Mouse (Mus musculus): Measurements from ENCODE around the gene Hif3a. TPM values are rescaled to one million over a fixed set of nuclear protein-coding genes. Genes with fewer than 3 reads are reported as not detected.

The Hif3a gene
- polyA plus RNA-seq, 1 experiment from 2014 or later: 3.9 TPM

- Histone ChIP-seq H3K4me3 (ENCODE audit: low read depth, low read length) (no peak overlapping the region), H3K9me3 (ENCODE audit: low read length) (no peaks in the 10 kb centered on the region), H3K9ac (replicated peaks) (no peak overlapping the region), H3K4me2 (ENCODE audit: low read depth, low read length) (no peak overlapping the region), H3K4me1 (ENCODE audit: insufficient read depth) (no peaks in the 10 kb centered on the region), H3K27me3 (ENCODE audit: insufficient read depth, low read length) (no peaks in the 10 kb centered on the region), H3K27ac (ENCODE audit: low read depth) (no peak overlapping the region), H3K36me3 (replicated peaks; ENCODE audit: insufficient read depth, low read length) (peaks cover 87% of the 10 kb centered on the region)
- DNase-seq (no peak), ATAC-seq (no peak)
- WGBS (ENCODE audit: insufficient replicate concordance): 86% methylated on average over 7 of the region's 7 CpGs
- TF ChIP-seq CTCF (IDR thresholded peaks at IDR 0.05; ENCODE audit: low read depth) (no peak), EP300 (IDR thresholded peaks at IDR 0.05; ENCODE audit: low read depth) (no peak)
These were observed 22.9 kb downstream of the Hif3a start for GRCm38 (mm10) chr7:17039373-17039772.

DNA sequence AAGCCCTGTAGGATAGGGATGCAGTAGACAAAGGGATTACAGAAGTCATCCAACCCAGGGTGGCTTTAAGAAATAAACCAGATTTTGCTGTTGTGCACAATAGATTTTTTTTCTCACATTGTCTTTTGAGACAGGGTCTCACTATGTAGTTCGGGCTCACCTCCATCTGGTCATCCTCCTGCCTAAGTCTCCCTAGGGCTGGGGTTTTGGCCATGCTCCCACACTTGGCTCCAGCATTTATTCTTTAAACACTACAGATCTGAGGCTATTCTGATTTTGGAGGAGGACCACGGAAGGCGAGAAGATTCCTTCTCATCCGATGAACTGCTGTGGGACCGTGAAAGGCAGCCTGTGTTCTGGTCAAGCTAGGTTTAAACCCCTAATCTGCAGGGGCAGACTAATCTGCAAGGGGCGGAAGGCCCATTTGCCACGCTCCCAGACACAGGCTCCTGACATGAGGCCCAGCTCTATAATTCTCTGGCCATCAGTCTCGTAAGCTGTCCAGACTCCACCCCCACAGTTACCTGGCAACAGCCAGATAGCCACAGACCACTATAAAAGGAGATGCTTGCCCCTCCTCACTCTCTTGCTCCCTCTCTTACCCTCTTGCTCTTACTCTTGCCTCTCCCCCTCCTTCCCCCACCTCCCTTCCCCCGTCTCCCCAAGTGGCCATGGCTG, 24.1 kb downstream of the Hif3a start:
- Histone ChIP-seq H3K4me1 (ENCODE audit: insufficient read depth) (no peaks in the 10 kb centered on the region), H3K27me3 (ENCODE audit: insufficient read depth, low read length) (no peaks in the 10 kb centered on the region), H3K9me3 (ENCODE audit: low read length) (no peaks in the 10 kb centered on the region), H3K9ac (replicated peaks) (no peak overlapping the region), H3K4me3 (ENCODE audit: low read depth, low read length) (no peak overlapping the region), H3K4me2 (ENCODE audit: low read depth, low read length) (no peak overlapping the region), H3K36me3 (replicated peaks; ENCODE audit: insufficient read depth, low read length) (peaks cover 84% of the 10 kb centered on the region), H3K27ac (ENCODE audit: low read depth) (no peak overlapping the region)
- DNase-seq: no peak
- TF ChIP-seq EP300 (IDR thresholded peaks at IDR 0.05; ENCODE audit: low read depth): no peak
- TF ChIP-seq CTCF (IDR thresholded peaks at IDR 0.05; ENCODE audit: low read depth): no peak
- 83% methylated on average over 9 of the region's 9 CpGs for WGBS (ENCODE audit: insufficient replicate concordance)
- ATAC-seq: no peak

GRCm38 (mm10) chr7:17030239-17030638, 32.0 kb downstream of the Hif3a start:
- Histone ChIP-seq H3K27ac (ENCODE audit: low read depth) (peak overlapping the region; percentile 36; the same call in 1 of the 2 replicates), H3K4me1 (ENCODE audit: insufficient read depth) (peaks cover 26% of the 10 kb centered on the region), H3K4me3 (ENCODE audit: low read depth, low read length) (no peak overlapping the region), H3K4me2 (ENCODE audit: low read depth, low read length) (no peak overlapping the region), H3K36me3 (replicated peaks; ENCODE audit: insufficient read depth, low read length) (peaks cover 33% of the 10 kb centered on the region), H3K9ac (replicated peaks) (no peak overlapping the region), H3K9me3 (ENCODE audit: low read length) (no peaks in the 10 kb centered on the region), H3K27me3 (ENCODE audit: insufficient read depth, low read length) (no peaks in the 10 kb centered on the region)
- WGBS (ENCODE audit: insufficient replicate concordance): 73% methylated on average over 7 of the region's 7 CpGs
- ATAC-seq: no peak
- TF ChIP-seq EP300 (IDR thresholded peaks at IDR 0.05; ENCODE audit: low read depth) (no peak), CTCF (IDR thresholded peaks at IDR 0.05; ENCODE audit: low read depth) (no peak)
- no peak for DNase-seq

DNA sequence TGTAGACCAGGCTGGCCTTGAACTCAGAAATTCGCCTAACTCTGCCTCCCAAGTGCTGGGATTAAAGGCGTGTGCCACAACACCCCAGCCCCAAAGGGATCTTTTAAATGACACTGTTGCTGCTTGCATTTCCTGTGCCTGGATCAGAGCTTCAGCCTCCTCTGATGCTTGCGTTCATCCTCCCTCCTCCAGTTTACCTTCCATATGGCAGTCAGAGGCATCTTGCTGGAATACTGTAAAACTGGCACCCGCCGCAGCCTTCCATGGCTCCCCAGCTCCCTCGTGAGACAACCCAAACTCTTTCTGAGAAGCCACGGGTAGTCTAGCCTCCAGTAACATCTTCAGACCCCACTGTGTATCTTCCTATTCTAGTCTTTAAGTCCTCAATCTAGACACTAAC, 33.3 kb downstream of the Hif3a start:
- 71% methylated on average over 7 of the region's 7 CpGs for WGBS (ENCODE audit: insufficient replicate concordance)
- peaks cover 39% of the 10 kb centered on the region for H3K4me1 ChIP-seq (ENCODE audit: insufficient read depth)
- H3K4me2 ChIP-seq (ENCODE audit: low read depth, low read length): no peak overlapping the region
- no peaks in the 10 kb centered on the region for H3K27me3 ChIP-seq (ENCODE audit: insufficient read depth, low read length)
- H3K36me3 ChIP-seq (replicated peaks; ENCODE audit: insufficient read depth, low read length): peaks cover 23% of the 10 kb centered on the region
- ATAC-seq (no peak), DNase-seq (no peak)
- H3K9me3 ChIP-seq (ENCODE audit: low read length): no peaks in the 10 kb centered on the region
- H3K9ac ChIP-seq (replicated peaks): no peak overlapping the region
- TF ChIP-seq EP300 (IDR thresholded peaks at IDR 0.05; ENCODE audit: low read depth): no peak
- TF ChIP-seq CTCF (IDR thresholded peaks at IDR 0.05; ENCODE audit: low read depth): no peak
- H3K27ac ChIP-seq (ENCODE audit: low read depth): peak overlapping the region; percentile 88
- no peak overlapping the region for H3K4me3 ChIP-seq (ENCODE audit: low read depth, low read length)

- peaks cover 12% of the 10 kb centered on the region; the same call in 1 of the 2 replicates for H3K36me3 ChIP-seq (replicated peaks; ENCODE audit: insufficient read depth, low read length)
- peak within 1 kb of the TSS; percentile 85 for H3K9ac ChIP-seq (replicated peaks)
- DNase-seq (peak; percentile 93), ATAC-seq (peak; percentile 82)
- H3K4me2 ChIP-seq (ENCODE audit: low read depth, low read length): peak within 1 kb of the TSS; percentile 84
- WGBS (ENCODE audit: insufficient replicate concordance): under 1% methylated on average over 54 of the region's 58 CpGs
- TF ChIP-seq EP300 (IDR thresholded peaks at IDR 0.05; ENCODE audit: low read depth) (no peak), CTCF (IDR thresholded peaks at IDR 0.05; ENCODE audit: low read depth) (no peak)
- peaks cover 51% of the 10 kb centered on the region for H3K4me1 ChIP-seq (ENCODE audit: insufficient read depth)
- peak within 1 kb of the TSS; percentile 88 for H3K27ac ChIP-seq (ENCODE audit: low read depth)
- H3K9me3 ChIP-seq (ENCODE audit: low read length): no peaks in the 10 kb centered on the region
- H3K4me3 ChIP-seq (ENCODE audit: low read depth, low read length): peak within 1 kb of the TSS; percentile 92
- no peaks in the 10 kb centered on the region for H3K27me3 ChIP-seq (ENCODE audit: insufficient read depth, low read length)
These were observed 34.5 kb downstream of the Hif3a start, which contains the start of gene Ppp5c for GRCm38 (mm10) chr7:17027588-17028343. Ppp5c (minus strand) TSS chr7:17027924.

All from liver, postnatal 0 days (tissue).